Mouse (Mus musculus): Measurements from ENCODE around the gene Dlg5.

The Dlg5 gene

GRCm38 (mm10) chr14:24142926-24143430 lies 102.7 kb downstream of the Dlg5 start:
- peak overlapping the region; percentile 48 for H3K4me3 ChIP-seq (replicated peaks; ENCODE audit: low read length)
- H3K9me3 ChIP-seq (ENCODE audit: low read length), result peaks cover 15% of the 10 kb centered on the region
- no peaks in the 10 kb centered on the region for H3K27me3 ChIP-seq (ENCODE audit: insufficient read depth, low read length)
- TF ChIP-seq CTCF (conservative IDR thresholded peaks at IDR 0.05; ENCODE audit: low read length), result no peak
- no peak for TF ChIP-seq POU5F1 (IDR thresholded peaks at IDR 0.05; ENCODE audit: borderline replicate concordance, low read length)
- TF ChIP-seq NANOG (IDR thresholded peaks at IDR 0.05; ENCODE audit: borderline replicate concordance, low read length), result no peak
- H3K36me3 ChIP-seq (ENCODE audit: insufficient read depth, low read length), result peaks cover 53% of the 10 kb centered on the region
- peaks cover 84% of the 10 kb centered on the region for H3K4me1 ChIP-seq (replicated peaks; ENCODE audit: low read depth, low read length)

- Histone ChIP-seq H3K27me3 (ENCODE audit: insufficient read depth, low read length) (no peaks in the 10 kb centered on the region), H3K9me3 (ENCODE audit: low read length) (peaks cover 11% of the 10 kb centered on the region), H3K4me3 (replicated peaks; ENCODE audit: low read length) (no peak overlapping the region), H3K36me3 (ENCODE audit: insufficient read depth, low read length) (peaks cover 53% of the 10 kb centered on the region), H3K4me1 (replicated peaks; ENCODE audit: low read depth, low read length) (peaks cover 94% of the 10 kb centered on the region)
- no peak for TF ChIP-seq CTCF (conservative IDR thresholded peaks at IDR 0.05; ENCODE audit: low read length)
- TF ChIP-seq POU5F1 (IDR thresholded peaks at IDR 0.05; ENCODE audit: borderline replicate concordance, low read length), result no peak
- no peak for TF ChIP-seq NANOG (IDR thresholded peaks at IDR 0.05; ENCODE audit: borderline replicate concordance, low read length)
Measured at GRCm38 (mm10) chr14:24141727-24142126, 104.0 kb downstream of the Dlg5 start.

GRCm38 (mm10) chr14:24140297-24140812 lies 105.4 kb downstream of the Dlg5 start:
- Histone ChIP-seq H3K4me3 (replicated peaks; ENCODE audit: low read length) (no peak overlapping the region), H3K9me3 (ENCODE audit: low read length) (no peaks in the 10 kb centered on the region), H3K4me1 (replicated peaks; ENCODE audit: low read depth, low read length) (peaks cover 99% of the 10 kb centered on the region), H3K27me3 (ENCODE audit: insufficient read depth, low read length) (no peaks in the 10 kb centered on the region), H3K36me3 (ENCODE audit: insufficient read depth, low read length) (peaks cover 52% of the 10 kb centered on the region)
- no peak for TF ChIP-seq POU5F1 (IDR thresholded peaks at IDR 0.05; ENCODE audit: borderline replicate concordance, low read length)
- TF ChIP-seq NANOG (IDR thresholded peaks at IDR 0.05; ENCODE audit: borderline replicate concordance, low read length), result no peak
- TF ChIP-seq CTCF (conservative IDR thresholded peaks at IDR 0.05; ENCODE audit: low read length), result no peak

GRCm38 (mm10) chr14:24136908-24137307 lies 108.8 kb downstream of the Dlg5 start:
- no peak for TF ChIP-seq POU5F1 (IDR thresholded peaks at IDR 0.05; ENCODE audit: borderline replicate concordance, low read length)

GRCm38 (mm10) chr14:24134623-24135290 lies 111.0 kb downstream of the Dlg5 start:
- Histone ChIP-seq H3K36me3 (ENCODE audit: insufficient read depth, low read length) (peaks cover 48% of the 10 kb centered on the region), H3K4me3 (replicated peaks; ENCODE audit: low read length) (peak overlapping the region; percentile 41), H3K4me1 (replicated peaks; ENCODE audit: low read depth, low read length) (peaks cover 83% of the 10 kb centered on the region), H3K27me3 (ENCODE audit: insufficient read depth, low read length) (peaks cover 3% of the 10 kb centered on the region; the same call in 1 of the 2 replicates), H3K9me3 (ENCODE audit: low read length) (no peaks in the 10 kb centered on the region)
- TF ChIP-seq CTCF (conservative IDR thresholded peaks at IDR 0.05; ENCODE audit: low read length), result no peak
- TF ChIP-seq POU5F1 (IDR thresholded peaks at IDR 0.05; ENCODE audit: borderline replicate concordance, low read length), result no peak
- TF ChIP-seq NANOG (IDR thresholded peaks at IDR 0.05; ENCODE audit: borderline replicate concordance, low read length), result peak; percentile 60; the same call in 1 of the 2 replicates

More at GRCm38 (mm10) chr14:24136908-24137307, 108.8 kb downstream of the Dlg5 start:
- peaks cover 54% of the 10 kb centered on the region for H3K36me3 ChIP-seq (ENCODE audit: insufficient read depth, low read length)
- H3K4me3 ChIP-seq (replicated peaks; ENCODE audit: low read length), result peak overlapping the region; percentile 13; the same call in 1 of the 2 replicates
- peaks cover 97% of the 10 kb centered on the region for H3K4me1 ChIP-seq (replicated peaks; ENCODE audit: low read depth, low read length)
- H3K27me3 ChIP-seq (ENCODE audit: insufficient read depth, low read length), result no peaks in the 10 kb centered on the region
- no peaks in the 10 kb centered on the region for H3K9me3 ChIP-seq (ENCODE audit: low read length)

GRCm38 (mm10) chr14:24133801-24134200 lies 111.9 kb downstream of the Dlg5 start:
- TF ChIP-seq NANOG (IDR thresholded peaks at IDR 0.05; ENCODE audit: borderline replicate concordance, low read length) (no peak), POU5F1 (IDR thresholded peaks at IDR 0.05; ENCODE audit: borderline replicate concordance, low read length) (no peak), CTCF (conservative IDR thresholded peaks at IDR 0.05; ENCODE audit: low read length) (no peak)
- Histone ChIP-seq H3K4me1 (replicated peaks; ENCODE audit: low read depth, low read length) (peaks cover 74% of the 10 kb centered on the region), H3K4me3 (replicated peaks; ENCODE audit: low read length) (no peak overlapping the region), H3K27me3 (ENCODE audit: insufficient read depth, low read length) (peaks cover 3% of the 10 kb centered on the region; the same call in 1 of the 2 replicates), H3K36me3 (ENCODE audit: insufficient read depth, low read length) (peaks cover 39% of the 10 kb centered on the region), H3K9me3 (ENCODE audit: low read length) (no peaks in the 10 kb centered on the region)

- Histone ChIP-seq H3K27me3 (ENCODE audit: insufficient read depth, low read length) (peaks cover 3% of the 10 kb centered on the region; the same call in 1 of the 2 replicates), H3K4me1 (replicated peaks; ENCODE audit: low read depth, low read length) (peaks cover 57% of the 10 kb centered on the region), H3K4me3 (replicated peaks; ENCODE audit: low read length) (no peak overlapping the region), H3K9me3 (ENCODE audit: low read length) (no peaks in the 10 kb centered on the region), H3K36me3 (ENCODE audit: insufficient read depth, low read length) (peaks cover 22% of the 10 kb centered on the region)
- no peak for TF ChIP-seq POU5F1 (IDR thresholded peaks at IDR 0.05; ENCODE audit: borderline replicate concordance, low read length)
- no peak for TF ChIP-seq NANOG (IDR thresholded peaks at IDR 0.05; ENCODE audit: borderline replicate concordance, low read length)
- peak; percentile 83 for TF ChIP-seq CTCF (conservative IDR thresholded peaks at IDR 0.05; ENCODE audit: low read length)
Measured at GRCm38 (mm10) chr14:24132092-24132491, 113.6 kb downstream of the Dlg5 start.

- H3K4me1 ChIP-seq (replicated peaks; ENCODE audit: low read depth, low read length), result no peaks in the 10 kb centered on the region
- H3K36me3 ChIP-seq (ENCODE audit: insufficient read depth, low read length), result no peaks in the 10 kb centered on the region
- H3K9me3 ChIP-seq (ENCODE audit: low read length), result no peaks in the 10 kb centered on the region
- TF ChIP-seq NANOG (IDR thresholded peaks at IDR 0.05; ENCODE audit: borderline replicate concordance, low read length), result no peak
- no peak for TF ChIP-seq CTCF (conservative IDR thresholded peaks at IDR 0.05; ENCODE audit: low read length)
- TF ChIP-seq POU5F1 (IDR thresholded peaks at IDR 0.05; ENCODE audit: borderline replicate concordance, low read length), result no peak
- no peaks in the 10 kb centered on the region; the same call in 1 of the 2 replicates for H3K27me3 ChIP-seq (ENCODE audit: insufficient read depth, low read length)
- H3K4me3 ChIP-seq (replicated peaks; ENCODE audit: low read length), result no peak overlapping the region
Measured at GRCm38 (mm10) chr14:24125069-24125468, 120.7 kb downstream of the Dlg5 start.
